Mouse (Mus musculus) E14TG2a.4 (cell line): ENCODE data around the gene Hectd2.

ENCODE experiments used
- H3K27me3 ChIP-seq: 2 replicates; pipeline ENCODE4 v1.6.1; 2014; ENCODE audit warnings: low read length, control low read depth; ENCODE audit not compliant: insufficient read depth
- H3K36me3 ChIP-seq: 2 replicates; pipeline ENCODE4 v1.6.1; 2014; ENCODE audit warnings: low read length, control low read depth; ENCODE audit not compliant: insufficient read depth
- H3K4me1 ChIP-seq: replicated peaks from 2 replicates; pipeline ENCODE4 v1.6.1; 2014; ENCODE audit warnings: low read depth, low read length, control low read depth
- H3K4me3 ChIP-seq: replicated peaks from 2 replicates; pipeline ENCODE4 v1.5.1; 2014; ENCODE audit warnings: mild to moderate bottlenecking, low read length
- H3K9me3 ChIP-seq: 2 replicates; pipeline ENCODE4 v1.6.1; 2014; ENCODE audit warnings: low read length, control low read depth
- CTCF ChIP-seq: conservative IDR thresholded peaks from 2 replicates; pipeline ENCODE4 v1.5.1; 2014; ENCODE audit warnings: low read length
- NANOG ChIP-seq: IDR thresholded peaks from 2 replicates; pipeline ENCODE4 v1.6.1; 2014; ENCODE audit warnings: borderline replicate concordance, low read length, mixed read lengths
- POU5F1 ChIP-seq: IDR thresholded peaks from 2 replicates; pipeline ENCODE4 v1.6.1; 2014; ENCODE audit warnings: low read length, borderline replicate concordance

Hectd2 gene

GRCm38 (mm10) chr19:36645308-36645889 is 91.0 kb downstream of the Hectd2 start:
- TF ChIP-seq NANOG: no peak
- no peak for TF ChIP-seq CTCF
- no peak for TF ChIP-seq POU5F1
- no peaks in the 10 kb centered on the region for H3K27me3 ChIP-seq
- H3K4me3 ChIP-seq: no peak overlapping the region
- no peaks in the 10 kb centered on the region for H3K4me1 ChIP-seq
- peaks cover 9% of the 10 kb centered on the region; the same call in 1 of the 2 replicates for H3K9me3 ChIP-seq
- H3K36me3 ChIP-seq: no peaks in the 10 kb centered on the region

- TF ChIP-seq POU5F1: no peak
- TF ChIP-seq CTCF: no peak
- no peak for TF ChIP-seq NANOG
These were observed 91.8 kb downstream of the Hectd2 start for GRCm38 (mm10) chr19:36646132-36646828.

GRCm38 (mm10) chr19:36652686-36653085 is 98.2 kb downstream of the Hectd2 start:
- no peaks in the 10 kb centered on the region for H3K27me3 ChIP-seq
- TF ChIP-seq CTCF (no peak), POU5F1 (no peak), NANOG (no peak)
- H3K4me3 ChIP-seq: no peak overlapping the region
- H3K4me1 ChIP-seq: no peaks in the 10 kb centered on the region
- H3K36me3 ChIP-seq: no peaks in the 10 kb centered on the region
- H3K9me3 ChIP-seq: 0 out of 2 replicates have a peak, but pooled peaks cover 12% of the 10 kb centered on the region

More at GRCm38 (mm10) chr19:36646132-36646828, 91.8 kb downstream of the Hectd2 start:
- no peaks in the 10 kb centered on the region for H3K27me3 ChIP-seq
- H3K36me3 ChIP-seq: no peaks in the 10 kb centered on the region
- no peak overlapping the region for H3K4me3 ChIP-seq
- H3K9me3 ChIP-seq: peaks cover 9% of the 10 kb centered on the region; the same call in 1 of the 2 replicates
- H3K4me1 ChIP-seq: no peaks in the 10 kb centered on the region

GRCm38 (mm10) chr19:36662734-36663133 is 108.3 kb downstream of the Hectd2 start:
- Histone ChIP-seq H3K4me3 (no peak overlapping the region), H3K4me1 (no peaks in the 10 kb centered on the region), H3K27me3 (no peaks in the 10 kb centered on the region; the same call in 1 of the 2 replicates), H3K9me3 (peaks cover 4% of the 10 kb centered on the region), H3K36me3 (no peaks in the 10 kb centered on the region)
- no peak for TF ChIP-seq POU5F1
- TF ChIP-seq NANOG: no peak
- TF ChIP-seq CTCF: no peak

- H3K27me3 ChIP-seq: no peaks in the 10 kb centered on the region; the same call in 1 of the 2 replicates
- H3K9me3 ChIP-seq: no peaks in the 10 kb centered on the region
- no peaks in the 10 kb centered on the region for H3K36me3 ChIP-seq
- H3K4me3 ChIP-seq: no peak overlapping the region
- no peak for TF ChIP-seq POU5F1
- no peak for TF ChIP-seq CTCF
- TF ChIP-seq NANOG: no peak
- H3K4me1 ChIP-seq: no peaks in the 10 kb centered on the region
These were observed 109.5 kb downstream of the Hectd2 start for GRCm38 (mm10) chr19:36663918-36664317.

- H3K27me3 ChIP-seq: no peaks in the 10 kb centered on the region; the same call in 1 of the 2 replicates
- TF ChIP-seq CTCF: no peak
- TF ChIP-seq POU5F1: no peak
- no peak for TF ChIP-seq NANOG
- H3K36me3 ChIP-seq: no peaks in the 10 kb centered on the region
- no peak overlapping the region for H3K4me3 ChIP-seq
- no peaks in the 10 kb centered on the region for H3K4me1 ChIP-seq
- no peaks in the 10 kb centered on the region for H3K9me3 ChIP-seq
These were observed 110.0 kb downstream of the Hectd2 start for GRCm38 (mm10) chr19:36664417-36664816.

GRCm38 (mm10) chr19:36665206-36665605 is 110.8 kb downstream of the Hectd2 start:
- Histone ChIP-seq H3K4me3 (no peak overlapping the region), H3K27me3 (no peaks in the 10 kb centered on the region; the same call in 1 of the 2 replicates), H3K36me3 (no peaks in the 10 kb centered on the region), H3K9me3 (no peaks in the 10 kb centered on the region), H3K4me1 (no peaks in the 10 kb centered on the region)
- no peak for TF ChIP-seq NANOG
- TF ChIP-seq POU5F1: no peak
- no peak for TF ChIP-seq CTCF

- TF ChIP-seq POU5F1: no peak
- no peak for TF ChIP-seq NANOG
- TF ChIP-seq CTCF: no peak
- H3K4me3 ChIP-seq: no peak overlapping the region
These were observed 111.2 kb downstream of the Hectd2 start for GRCm38 (mm10) chr19:36665641-36666040.

GRCm38 (mm10) chr19:36666471-36666870 is 112.0 kb downstream of the Hectd2 start:
- Histone ChIP-seq H3K9me3 (no peaks in the 10 kb centered on the region), H3K4me3 (no peak overlapping the region), H3K4me1 (no peaks in the 10 kb centered on the region), H3K27me3 (peaks cover 1% of the 10 kb centered on the region; the same call in 1 of the 2 replicates), H3K36me3 (no peaks in the 10 kb centered on the region)
- TF ChIP-seq CTCF (no peak), POU5F1 (no peak), NANOG (no peak)

More at GRCm38 (mm10) chr19:36665641-36666040, 111.2 kb downstream of the Hectd2 start:
- Histone ChIP-seq H3K27me3 (no peaks in the 10 kb centered on the region; the same call in 1 of the 2 replicates), H3K9me3 (no peaks in the 10 kb centered on the region), H3K4me1 (no peaks in the 10 kb centered on the region), H3K36me3 (no peaks in the 10 kb centered on the region)
